Mouse (Mus musculus) embryo, embryonic 10 days (tissue): ENCODE results near the gene Cxcl15.
"Not testable (repeated sequence)": the region's sequence is repeated elsewhere in the genome, so short reads cannot be mapped to it uniquely, and the experiment has no call there.

Experiments used
- DNase-seq: peaks from one replicate; pipeline ENCODE4 v3.0.0-alpha.2; 2015; ENCODE audit warnings: low spot score

Gene Cxcl15

GRCm38 (mm10) chr5:90790074-90790502, 4.2 kb upstream of the Cxcl15 start:
- DNase-seq, result no peak

- DNase-seq, result not testable (repeated sequence)
Measured at GRCm38 (mm10) chr5:90795392-90795791, 1.1 kb downstream of the Cxcl15 start.

- no peak for DNase-seq
Measured at GRCm38 (mm10) chr5:90804574-90804973, 10.2 kb downstream of the Cxcl15 start.

GRCm38 (mm10) chr5:90806050-90806449, 11.7 kb downstream of the Cxcl15 start:
- no peak for DNase-seq

- no peak for DNase-seq
Measured at GRCm38 (mm10) chr5:90807176-90807950, 13.0 kb downstream of the Cxcl15 start.

GRCm38 (mm10) chr5:90819756-90820155, 25.4 kb downstream of the Cxcl15 start:
- DNase-seq, result no peak

- no peak for DNase-seq
Measured at GRCm38 (mm10) chr5:90832145-90832767, 37.9 kb downstream of the Cxcl15 start.

GRCm38 (mm10) chr5:90832768-90833388, 38.5 kb downstream of the Cxcl15 start:
- no peak for DNase-seq

- no peak for DNase-seq
Measured at GRCm38 (mm10) chr5:90834436-90834835, 40.1 kb downstream of the Cxcl15 start.

- no peak for DNase-seq
Measured at GRCm38 (mm10) chr5:90838582-90838981, 44.2 kb downstream of the Cxcl15 start.

- DNase-seq, result no peak
Measured at GRCm38 (mm10) chr5:90840902-90841869, 46.9 kb downstream of the Cxcl15 start.

GRCm38 (mm10) chr5:90843891-90844290, 49.6 kb downstream of the Cxcl15 start:
- DNase-seq, result no peak

GRCm38 (mm10) chr5:90850096-90850495, 55.8 kb downstream of the Cxcl15 start:
- DNase-seq, result not testable (repeated sequence)

GRCm38 (mm10) chr5:90851391-90851790, 57.1 kb downstream of the Cxcl15 start:
- DNase-seq, result not testable (repeated sequence)
